Mouse (Mus musculus) MEL (cell line): ENCODE results near the gene Hcn4. TPM values are rescaled to one million over a fixed set of nuclear protein-coding genes. Genes with fewer than 3 reads are reported as not detected.

Experiments used
- DNase-seq: peaks from one replicate; pipeline ENCODE4 v3.0.0; 2011; ENCODE audit warnings: low read depth, low spot score
- H3K27ac ChIP-seq: 2 replicates; pipeline ENCODE4 v1.5.1; 2012; ENCODE audit warnings: low read depth, mild to moderate bottlenecking, control low read depth, low read length, moderate library complexity; ENCODE audit not compliant: control insufficient read depth
- H3K27me3 ChIP-seq, 2 experiments: fragments of 150-350 bp in 1 of 2; sonication (generic) in 1 of 2; 2 replicates each; pipeline ENCODE4 v1.6.1; 2012; ENCODE audit warnings: low read length in 2 of 2, mild to moderate bottlenecking in 2 of 2, improper control_type of control experiment in 1 of 2, moderate library complexity in 1 of 2; ENCODE audit not compliant: insufficient read depth in 2 of 2, control insufficient read depth in 1 of 2
- H3K36me3 ChIP-seq, 2 experiments: 2 replicates each; pipeline ENCODE4 v1.6.1; 2012 to 2014; ENCODE audit warnings: low read length in 2 of 2, improper control_type of control experiment in 1 of 2, inconsistent platforms in 1 of 2, mild to moderate bottlenecking in 1 of 2; ENCODE audit not compliant: insufficient read depth in 2 of 2, control insufficient read depth in 1 of 2
- H3K4me1 ChIP-seq, 2 experiments: fragments of 150-350 bp in 1 of 2; sonication (generic) in 1 of 2; 2 replicates each; pipeline ENCODE4 v1.6.1; 2012; ENCODE audit warnings: low read length in 2 of 2, improper control_type of control experiment in 1 of 2, mild to moderate bottlenecking in 1 of 2; ENCODE audit not compliant: insufficient read depth in 2 of 2, control insufficient read depth in 1 of 2
- H3K4me3 ChIP-seq, 2 experiments: fragments of 150-350 bp in 1 of 2; sonication (generic) in 1 of 2; 2 replicates each; pipeline ENCODE4 v1.5.1; 2012; ENCODE audit warnings: low read depth in 2 of 2, low read length in 2 of 2, mild to moderate bottlenecking in 2 of 2, moderate library complexity in 2 of 2, control low read depth in 1 of 2, improper control_type of control experiment in 1 of 2; ENCODE audit not compliant: control insufficient read depth in 1 of 2, insufficient read depth in 1 of 2
- H3K79me2 ChIP-seq: 2 replicates; pipeline ENCODE4 v1.6.1; 2012; ENCODE audit warnings: mild to moderate bottlenecking, low read length, moderate library complexity; ENCODE audit not compliant: control insufficient read depth, poor library complexity, insufficient read depth
- H3K9ac ChIP-seq: 2 replicates; pipeline ENCODE4 v1.6.1; 2012; ENCODE audit warnings: low read depth, mild to moderate bottlenecking, control low read depth, low read length, moderate library complexity; ENCODE audit not compliant: control insufficient read depth, poor library complexity, severe bottlenecking
- H3K9me3 ChIP-seq: fragments of 150-350 bp; sonication (generic); replicated peaks from 2 replicates; pipeline ENCODE4 v1.6.1; 2012; ENCODE audit warnings: mild to moderate bottlenecking, low read length, improper control_type of control experiment, moderate library complexity; ENCODE audit not compliant: insufficient read depth
- BHLHE40 ChIP-seq: IDR thresholded peaks from 2 replicates; pipeline ENCODE4 v1.6.1; 2012; ENCODE audit warnings: low read depth, mild to moderate bottlenecking, inconsistent platforms, low read length, improper control_type of control experiment, borderline replicate concordance
- CHD1 ChIP-seq: IDR thresholded peaks from 2 replicates; pipeline ENCODE4 v1.6.1; 2012; ENCODE audit warnings: low read depth, mild to moderate bottlenecking, inconsistent platforms, low read length, improper control_type of control experiment
- CHD2 ChIP-seq: IDR thresholded peaks from 2 replicates; pipeline ENCODE4 v1.6.1; 2011; ENCODE audit warnings: low read length, improper control_type of control experiment
- CTCF ChIP-seq, 3 experiments: IDR thresholded peaks in 2 of 3; conservative IDR thresholded peaks in 1 of 3; 2 replicates each; pipeline ENCODE4 v1.5.1; 2011 to 2012; ENCODE audit warnings: low read length in 3 of 3, low read depth in 2 of 3, mild to moderate bottlenecking in 2 of 3, improper control_type of control experiment in 1 of 3, inconsistent platforms in 1 of 3, mixed read lengths in 1 of 3, moderate library complexity in 1 of 3; ENCODE audit not compliant: control insufficient read depth in 1 of 3, insufficient read depth in 1 of 3, poor library complexity in 1 of 3, severe bottlenecking in 1 of 3
- E2F4 ChIP-seq: IDR thresholded peaks from 2 replicates; pipeline ENCODE4 v1.6.1; 2011; ENCODE audit warnings: low read depth, low read length, improper control_type of control experiment, borderline replicate concordance
- ELF1 ChIP-seq: IDR thresholded peaks from 2 replicates; pipeline ENCODE4 v1.6.1; 2014; ENCODE audit warnings: low read depth, mild to moderate bottlenecking, inconsistent platforms, low read length, improper control_type of control experiment, moderate library complexity
- EP300 ChIP-seq, 2 experiments: IDR thresholded peaks; 2 replicates each; pipeline ENCODE4 v1.6.1; 2011; ENCODE audit warnings: improper control_type of control experiment in 2 of 2, low read length in 2 of 2, low read depth in 1 of 2, mild to moderate bottlenecking in 1 of 2
- ETS1 ChIP-seq: IDR thresholded peaks from 2 replicates; pipeline ENCODE4 v1.6.1; 2012; ENCODE audit warnings: low read depth, mild to moderate bottlenecking, inconsistent platforms, low read length, improper control_type of control experiment, moderate library complexity
- GATA1 ChIP-seq: IDR thresholded peaks from 2 replicates; pipeline ENCODE4 v1.6.1; 2011; ENCODE audit warnings: low read depth, low read length, improper control_type of control experiment
- KAT2A ChIP-seq: conservative IDR thresholded peaks from 2 replicates; pipeline ENCODE4 v1.6.1; 2012; ENCODE audit warnings: low read depth, low read length, improper control_type of control experiment, inconsistent platforms
- MAFK ChIP-seq: IDR thresholded peaks from 2 replicates; pipeline ENCODE4 v1.6.1; 2011; ENCODE audit warnings: low read depth, mild to moderate bottlenecking, low read length, improper control_type of control experiment, borderline replicate concordance
- MAX ChIP-seq: IDR thresholded peaks from 2 replicates; pipeline ENCODE4 v1.6.1; 2011; ENCODE audit warnings: low read length, improper control_type of control experiment
- MAZ ChIP-seq: IDR thresholded peaks from 2 replicates; pipeline ENCODE4 v1.6.1; 2012; ENCODE audit warnings: low read depth, mild to moderate bottlenecking, inconsistent platforms, low read length, improper control_type of control experiment
- MEF2A ChIP-seq: IDR thresholded peaks from 2 replicates; pipeline ENCODE4 v1.6.1; 2014; ENCODE audit warnings: low read depth, mild to moderate bottlenecking, inconsistent platforms, low read length, improper control_type of control experiment; ENCODE audit not compliant: poor library complexity, insufficient replicate concordance, severe bottlenecking; ENCODE audit errors: extremely low read depth
- MXI1 ChIP-seq: IDR thresholded peaks from 2 replicates; pipeline ENCODE4 v1.6.1; 2011; ENCODE audit warnings: mild to moderate bottlenecking, low read depth, low read length, improper control_type of control experiment
- NELFE ChIP-seq: IDR thresholded peaks from 2 replicates; pipeline ENCODE4 v1.6.1; 2011; ENCODE audit warnings: low read depth, low read length, improper control_type of control experiment
- NRF1 ChIP-seq: IDR thresholded peaks from 2 replicates; pipeline ENCODE4 v1.6.1; 2014; ENCODE audit warnings: low read depth, mild to moderate bottlenecking, inconsistent platforms, low read length, improper control_type of control experiment, moderate library complexity; ENCODE audit not compliant: poor library complexity, insufficient read depth, severe bottlenecking
- POLR2A ChIP-seq, 2 experiments: IDR thresholded peaks; 2 replicates each; pipeline ENCODE4 v1.6.1; 2011 to 2012; ENCODE audit warnings: low read length in 2 of 2, mild to moderate bottlenecking in 2 of 2, control low read depth in 1 of 2, improper control_type of control experiment in 1 of 2, low read depth in 1 of 2, moderate library complexity in 1 of 2; ENCODE audit not compliant: control insufficient read depth in 1 of 2, insufficient read depth in 1 of 2, poor library complexity in 1 of 2
- RAD21 ChIP-seq: IDR thresholded peaks from 2 replicates; pipeline ENCODE4 v1.6.1; 2011; ENCODE audit warnings: mild to moderate bottlenecking, low read depth, low read length, improper control_type of control experiment
- RCOR1 ChIP-seq: IDR thresholded peaks from 2 replicates; pipeline ENCODE4 v1.6.1; 2012; ENCODE audit warnings: low read depth, mild to moderate bottlenecking, inconsistent platforms, low read length, improper control_type of control experiment
- TAL1 ChIP-seq: IDR thresholded peaks from 2 replicates; pipeline ENCODE4 v1.6.1; 2012; ENCODE audit warnings: mild to moderate bottlenecking, inconsistent platforms, low read length, moderate library complexity, mixed read lengths
- TCF12 ChIP-seq: IDR thresholded peaks from 2 replicates; pipeline ENCODE4 v1.6.1; 2014; ENCODE audit warnings: low read depth, mild to moderate bottlenecking, inconsistent platforms, low read length, improper control_type of control experiment, moderate library complexity
- USF2 ChIP-seq, 2 experiments: IDR thresholded peaks; 2 replicates each; pipeline ENCODE4 v1.6.1; 2011 to 2012; ENCODE audit warnings: improper control_type of control experiment in 2 of 2, low read length in 2 of 2, borderline replicate concordance in 1 of 2, inconsistent platforms in 1 of 2, low read depth in 1 of 2, mild to moderate bottlenecking in 1 of 2; ENCODE audit not compliant: insufficient read depth in 1 of 2
- ZNF384 ChIP-seq: IDR thresholded peaks from 2 replicates; pipeline ENCODE4 v1.6.1; 2012; ENCODE audit warnings: low read depth, mild to moderate bottlenecking, inconsistent platforms, low read length, improper control_type of control experiment
- polyA plus RNA-seq, 2 experiments: library from polyadenylated mRNA; stranded (reverse) in 1 of 2; unstranded in 1 of 2; fragments of >175 nt in 1 of 2; fragments of >200 nt in 1 of 2; gene quantifications; 2 replicates each; pipeline versions ENCODE4 v1.2.1 to v1.2.4; 2012; ENCODE audit warnings: low replicate concordance in 2 of 2, low read depth in 1 of 2; ENCODE audit not compliant: insufficient read length in 2 of 2, insufficient read depth in 1 of 2, missing spikeins in 1 of 2
- total RNA-seq: library from RNA; depleted of rRNA; stranded (reverse); fragments of 300-350 nt; gene quantifications from 2 replicates; pipeline ENCODE4 v1.2.3, GENCODE M21; 2012

Gene Hcn4
- total and polyA plus RNA-seq, 3 experiments: not detected

DNA sequence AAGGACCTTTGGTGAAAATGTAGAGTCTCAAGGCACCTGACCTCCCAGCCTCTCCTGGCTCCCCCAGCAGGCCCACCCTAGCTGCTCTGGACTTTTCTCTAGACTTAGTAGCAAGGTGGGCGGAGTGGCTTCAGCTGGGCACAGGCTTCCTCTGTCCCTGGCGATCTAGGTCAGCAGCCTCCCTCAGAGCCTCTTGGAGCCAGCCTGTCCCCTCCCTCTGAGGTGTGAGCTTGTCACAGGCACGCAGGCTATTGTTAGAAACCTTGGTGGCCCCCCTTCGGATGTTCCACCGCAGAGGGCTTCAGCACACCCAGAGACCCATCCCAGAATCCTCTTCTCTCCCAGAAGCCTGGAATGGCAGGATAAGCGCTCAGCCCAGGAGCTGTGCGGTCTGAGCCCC lies 24.5 kb downstream of the Hcn4 start:
- no peak for TF ChIP-seq MXI1
- TF ChIP-seq POLR2A (IDR thresholded peaks at IDR 0.05; ENCODE audit: control insufficient read depth in 1 of 2, insufficient read depth in 1 of 2, low read depth in 1 of 2, low read length in 2 of 2, poor library complexity in 1 of 2): no peak
- no peak for TF ChIP-seq KAT2A
- TF ChIP-seq BHLHE40: no peak
- no peak for TF ChIP-seq EP300 (IDR thresholded peaks at IDR 0.05; ENCODE audit: low read depth in 1 of 2, low read length in 2 of 2)
- no peak for TF ChIP-seq ETS1
- no peak for TF ChIP-seq MEF2A
- no peak for TF ChIP-seq CHD2
- no peak for TF ChIP-seq CHD1
- no peak for TF ChIP-seq NRF1
- no peak for TF ChIP-seq RCOR1
- no peak for TF ChIP-seq MAX
- TF ChIP-seq GATA1: no peak
- no peak for TF ChIP-seq NELFE
- H3K27me3 ChIP-seq: peaks cover 0 to 10% of the 10 kb centered on the region in 2 experiments; a peak in 2 of 4 replicates
- H3K9ac ChIP-seq: no peak overlapping the region
- DNase-seq: no peak
- peaks cover 0 to 4% of the 10 kb centered on the region in 2 experiments; a peak in 2 of 4 replicates for H3K4me1 ChIP-seq
- H3K36me3 ChIP-seq: no peaks in the 10 kb centered on the region
- H3K9me3 ChIP-seq: no peaks in the 10 kb centered on the region
- H3K27ac ChIP-seq: no peak overlapping the region
- H3K4me3 ChIP-seq: no peak overlapping the region
- H3K79me2 ChIP-seq: no peaks in the 10 kb centered on the region

DNA sequence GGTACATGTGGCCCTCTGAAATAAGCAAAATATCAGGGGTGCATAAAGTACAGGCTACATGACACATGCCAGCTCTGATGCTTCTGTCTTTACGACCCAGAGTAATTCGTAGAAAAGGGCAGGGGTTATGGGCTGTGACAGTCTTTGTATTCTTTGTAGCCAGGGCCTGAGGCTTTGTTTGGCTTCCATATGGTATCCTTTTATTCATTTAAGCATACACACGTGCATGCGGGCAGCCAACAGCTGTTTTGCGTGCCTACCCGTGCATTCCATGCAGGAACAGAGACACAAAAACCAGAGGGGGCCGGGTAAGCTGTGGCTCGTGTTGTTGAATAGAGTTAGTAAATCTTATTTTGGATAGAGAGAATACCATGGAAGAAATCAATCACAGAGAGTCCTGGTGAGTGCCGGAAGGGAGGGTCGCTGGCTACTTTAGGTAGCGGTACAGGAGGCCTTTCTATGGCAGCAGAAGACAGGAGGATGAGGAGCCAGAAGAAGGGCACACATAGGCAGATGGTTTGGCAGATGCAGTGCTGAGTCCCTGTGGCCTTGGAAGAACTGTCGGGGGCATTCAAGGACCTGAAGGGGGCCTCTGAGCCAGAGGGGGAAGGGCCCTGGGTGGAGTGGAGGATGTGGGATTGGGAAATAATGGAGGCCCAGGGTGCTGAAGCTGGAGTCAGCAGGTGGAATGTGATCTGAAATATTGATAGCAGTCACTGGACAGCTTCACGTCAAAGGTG lies 26.5 kb downstream of the Hcn4 start:
- no peaks in the 10 kb centered on the region for H3K36me3 ChIP-seq
- no peaks in the 10 kb centered on the region for H3K9me3 ChIP-seq
- no peak overlapping the region for H3K27ac ChIP-seq
- H3K4me3 ChIP-seq: no peak overlapping the region
- no peaks in the 10 kb centered on the region for H3K79me2 ChIP-seq
- peaks cover 0 to 14% of the 10 kb centered on the region in 2 experiments; a peak in 2 of 4 replicates for H3K27me3 ChIP-seq
- no peak for TF ChIP-seq TCF12
- no peak for TF ChIP-seq CHD2
- TF ChIP-seq MXI1: no peak
- no peak for TF ChIP-seq CHD1
- no peak for TF ChIP-seq KAT2A
- TF ChIP-seq NRF1: no peak
- no peak for TF ChIP-seq E2F4
- TF ChIP-seq MAFK: no peak
- no peak for TF ChIP-seq TAL1
- no peak for TF ChIP-seq ZNF384
- TF ChIP-seq ELF1: no peak
- no peak for TF ChIP-seq MAZ
- TF ChIP-seq RAD21: no peak
- TF ChIP-seq USF2 (IDR thresholded peaks at IDR 0.05; ENCODE audit: borderline replicate concordance in 1 of 2, insufficient read depth in 1 of 2, low read depth in 1 of 2, low read length in 2 of 2): no peak
- TF ChIP-seq CTCF (IDR thresholded peaks at IDR 0.05 in 2 of 3, conservative IDR thresholded peaks at IDR 0.05 in 1 of 3; ENCODE audit: control insufficient read depth in 1 of 3, insufficient read depth in 1 of 3, low read depth in 2 of 3, low read length in 3 of 3, poor library complexity in 1 of 3, severe bottlenecking in 1 of 3): no peak
- TF ChIP-seq MEF2A: no peak
- no peak for TF ChIP-seq MAX
- H3K9ac ChIP-seq: no peak overlapping the region
- peaks cover 0 to 4% of the 10 kb centered on the region in 2 experiments; a peak in 2 of 4 replicates for H3K4me1 ChIP-seq
- no peak for DNase-seq
